Mouse (Mus musculus) stomach, postnatal 0 days (tissue): ENCODE data around the gene Sucla2. TPM values are rescaled to one million over a fixed set of nuclear protein-coding genes. Genes with fewer than 3 reads are reported as not detected.
A peak's percentile ranks its signal among the peaks of the same experiment; 100 is the strongest.
"Not testable (repeated sequence)": the region's sequence is repeated elsewhere in the genome, so short reads cannot be mapped to it uniquely, and the experiment has no call there.

Experiments used
- ATAC-seq: fragments of 200-750 bp; cut with Nextera tagmentation; 2 replicates; pipeline ENCODE4 v1.8.0; 2017; ENCODE audit not compliant: low FRiP score, low TSS enrichment
- DNase-seq: peaks from one replicate; pipeline ENCODE4 v3.0.0-alpha.2; 2016; ENCODE audit warnings: low spot score
- H3K27ac ChIP-seq: fragments of 300-500 bp; sonication (generic); replicated peaks from 2 replicates; pipeline ENCODE4 v1.5.1; 2014; ENCODE audit warnings: mild to moderate bottlenecking, control low read depth
- H3K27me3 ChIP-seq: fragments of 300-500 bp; sonication (generic); 2 replicates; pipeline ENCODE4 v1.6.1; 2014; ENCODE audit warnings: low read length; ENCODE audit not compliant: control insufficient read depth, insufficient read depth
- H3K36me3 ChIP-seq: fragments of 300-500 bp; sonication (generic); 2 replicates; pipeline ENCODE4 v1.6.1; 2014; ENCODE audit warnings: low read length, mixed read lengths; ENCODE audit not compliant: control insufficient read depth, insufficient read depth
- H3K4me1 ChIP-seq: fragments of 300-500 bp; sonication (generic); replicated peaks from 2 replicates; pipeline ENCODE4 v1.6.1; 2014; ENCODE audit warnings: antibody characterized with exemption; ENCODE audit not compliant: control insufficient read depth, insufficient read depth
- H3K4me2 ChIP-seq: fragments of 300-500 bp; sonication (generic); replicated peaks from 2 replicates; pipeline ENCODE4 v1.6.1; 2014; ENCODE audit warnings: low read depth, mild to moderate bottlenecking, control low read depth, moderate library complexity
- H3K4me3 ChIP-seq: fragments of 300-500 bp; sonication (generic); 2 replicates; pipeline ENCODE4 v1.5.1; 2014; ENCODE audit warnings: low read depth, low read length, control low read depth
- H3K9ac ChIP-seq: fragments of 300-500 bp; sonication (generic); 2 replicates; pipeline ENCODE4 v1.6.1; 2014; ENCODE audit warnings: mild to moderate bottlenecking, low read length, control low read depth, mixed read lengths
- H3K9me3 ChIP-seq: fragments of 300-500 bp; sonication (generic); 2 replicates; pipeline ENCODE4 v1.6.1; 2016; ENCODE audit warnings: low read length; ENCODE audit not compliant: control insufficient read depth
- CTCF ChIP-seq: IDR thresholded peaks from 2 replicates; pipeline ENCODE4 v1.5.1; 2016; ENCODE audit warnings: antibody characterized with exemption, low read depth, mild to moderate bottlenecking, moderate library complexity
- EP300 ChIP-seq: optimal IDR thresholded peaks from 2 replicates; pipeline ENCODE3; 2016; ENCODE audit warnings: antibody characterized with exemption
- WGBS: fragments of 180-500 bp; shearing (Covaris S2); extraction: QIAGEN DNeasy Blood & Tissue Kit; methylation state at CpG from one replicate; pipeline ENCODE4 v1.1.7; 2014; 5-methylcytosine and 5-hydroxymethylcytosine counted together
- polyA plus RNA-seq: library from polyadenylated mRNA; unstranded; fragments of >200 nt; fragmentation: Nextera tagmentation; extraction: Ambion mirVana; gene quantifications from 2 replicates; pipeline ENCODE4 v1.2.1, GENCODE M21; 2015

Gene Sucla2
- polyA plus RNA-seq, 1 experiment from 2014 or later, result 98.9 TPM

GRCm38 (mm10) chr14:73550732-73551131 is 25.6 kb downstream of the Sucla2 start:
- H3K9ac ChIP-seq, result no peak overlapping the region
- no peak overlapping the region for H3K27ac ChIP-seq
- H3K4me1 ChIP-seq, result 0 out of 2 replicates have a peak, but pooled peaks cover 2% of the 10 kb centered on the region
- H3K4me3 ChIP-seq, result no peak overlapping the region
- 65% methylated on average over 8 of the region's 8 CpGs for WGBS
- no peak overlapping the region for H3K4me2 ChIP-seq
- no peaks in the 10 kb centered on the region for H3K27me3 ChIP-seq
- no peak for DNase-seq
- TF ChIP-seq CTCF, result no peak
- H3K9me3 ChIP-seq, result no peaks in the 10 kb centered on the region
- H3K36me3 ChIP-seq, result no peaks in the 10 kb centered on the region
- no peak for ATAC-seq

- H3K27ac ChIP-seq, result no peak overlapping the region
Observed at GRCm38 (mm10) chr14:73551164-73551563, 26.0 kb downstream of the Sucla2 start.

DNA sequence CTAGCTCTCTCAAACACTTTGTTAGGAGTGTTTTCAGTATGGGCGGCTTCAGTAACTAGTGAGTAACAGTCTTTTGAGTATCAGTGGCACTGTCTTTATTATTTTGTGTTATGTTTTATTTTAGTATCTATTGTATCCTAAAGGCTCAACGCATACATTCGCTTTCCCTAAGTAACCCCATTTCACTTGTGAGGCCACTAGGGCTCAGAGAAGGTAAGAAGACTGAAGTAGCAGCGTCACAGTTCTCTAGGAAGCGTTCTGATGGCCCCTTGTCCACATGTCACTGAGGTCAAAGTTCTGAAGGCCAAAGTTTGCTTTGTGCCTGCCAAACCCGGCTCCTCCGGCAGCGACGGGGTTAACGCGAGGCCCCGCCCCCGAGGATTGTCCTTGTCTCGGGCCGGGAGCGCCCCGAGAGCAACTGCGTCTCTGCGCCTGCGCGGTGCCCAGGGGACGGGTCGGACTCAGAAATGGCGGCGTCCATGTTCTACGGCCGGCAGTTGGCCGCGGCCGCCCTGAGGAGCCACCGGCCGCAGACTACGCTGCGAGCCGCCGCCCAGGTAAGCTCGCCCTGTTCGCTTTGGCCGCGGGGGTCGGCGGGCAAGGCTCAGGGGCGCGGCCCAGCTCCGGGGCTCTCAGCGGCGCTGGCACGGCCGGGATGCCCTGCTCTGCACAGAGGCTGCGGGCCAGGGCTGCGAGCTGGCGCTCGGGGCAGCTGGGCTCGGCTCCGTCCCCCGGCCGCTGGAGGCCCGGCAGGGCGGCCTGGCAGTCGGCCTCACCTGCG is 27.4 kb downstream of the Sucla2 start:
- no peak; the same call in none of the 2 replicates for TF ChIP-seq CTCF
- TF ChIP-seq EP300, result no peak
- Histone ChIP-seq H3K36me3 (no peaks in the 10 kb centered on the region), H3K4me1 (0 out of 2 replicates have a peak, but pooled peaks cover 2% of the 10 kb centered on the region), H3K9me3 (no peaks in the 10 kb centered on the region), H3K9ac (peak overlapping the region; percentile 90), H3K4me2 (peak overlapping the region; percentile 80), H3K27me3 (no peaks in the 10 kb centered on the region), H3K27ac (peak overlapping the region; percentile 74), H3K4me3 (peak overlapping the region; percentile 97)
- peak; percentile 97 for ATAC-seq
- 4% methylated on average over 61 of the region's 61 CpGs for WGBS
- peak; percentile 97 for DNase-seq

More at GRCm38 (mm10) chr14:73551164-73551563, 26.0 kb downstream of the Sucla2 start:
- DNase-seq (no peak), ATAC-seq (no peak)
- TF ChIP-seq CTCF, result no peak
- no peak for TF ChIP-seq EP300
- Histone ChIP-seq H3K27me3 (no peaks in the 10 kb centered on the region), H3K4me1 (0 out of 2 replicates have a peak, but pooled peaks cover 2% of the 10 kb centered on the region), H3K4me2 (no peak overlapping the region), H3K36me3 (no peaks in the 10 kb centered on the region), H3K4me3 (no peak overlapping the region), H3K9me3 (no peaks in the 10 kb centered on the region), H3K9ac (no peak overlapping the region)
- 74% methylated on average over 6 of the region's 6 CpGs for WGBS

- H3K9ac ChIP-seq, result peak overlapping the region; percentile 90
- H3K9me3 ChIP-seq, result no peaks in the 10 kb centered on the region
- no peaks in the 10 kb centered on the region for H3K36me3 ChIP-seq
- peak overlapping the region; percentile 74 for H3K27ac ChIP-seq
- DNase-seq, result no peak
- ATAC-seq, result no peak
- H3K4me3 ChIP-seq, result peak overlapping the region; percentile 97
- 1% methylated on average over 10 of the region's 10 CpGs for WGBS
- 0 out of 2 replicates have a peak, but pooled peaks cover 2% of the 10 kb centered on the region for H3K4me1 ChIP-seq
- H3K27me3 ChIP-seq, result no peaks in the 10 kb centered on the region
- peak overlapping the region; percentile 80 for H3K4me2 ChIP-seq
- no peak for TF ChIP-seq CTCF
- no peak for TF ChIP-seq EP300
Observed at GRCm38 (mm10) chr14:73553122-73553696, 28.1 kb downstream of the Sucla2 start.

DNA sequence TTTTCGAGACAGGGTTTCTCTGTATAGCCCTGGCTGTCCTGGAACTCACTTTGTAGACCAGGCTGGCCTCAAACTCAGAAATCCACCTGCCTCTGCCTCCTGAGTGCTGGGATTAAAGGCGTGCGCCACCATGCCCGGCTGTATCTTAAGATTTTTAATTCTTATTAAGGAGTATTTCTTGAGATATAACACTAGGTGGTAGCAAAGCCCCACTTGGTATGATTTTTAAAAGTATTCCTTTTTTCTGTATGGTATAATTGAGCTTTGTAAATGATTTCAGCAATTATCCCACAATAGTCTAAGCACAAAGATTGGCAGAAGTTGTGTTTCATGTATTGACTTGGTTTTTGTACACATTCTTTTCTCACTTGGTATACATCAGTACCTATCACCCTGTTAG is 44.7 kb downstream of the Sucla2 start:
- H3K4me1 ChIP-seq, ATAC-seq, H3K4me2 ChIP-seq, H3K9ac ChIP-seq, H3K36me3 ChIP-seq, DNase-seq, H3K4me3 ChIP-seq, H3K27me3 ChIP-seq, H3K27ac ChIP-seq, H3K9me3 ChIP-seq: not testable (repeated sequence)
- TF ChIP-seq CTCF, result peak; percentile 48
- WGBS, result 90% methylated on average over 4 of the region's 4 CpGs

DNA sequence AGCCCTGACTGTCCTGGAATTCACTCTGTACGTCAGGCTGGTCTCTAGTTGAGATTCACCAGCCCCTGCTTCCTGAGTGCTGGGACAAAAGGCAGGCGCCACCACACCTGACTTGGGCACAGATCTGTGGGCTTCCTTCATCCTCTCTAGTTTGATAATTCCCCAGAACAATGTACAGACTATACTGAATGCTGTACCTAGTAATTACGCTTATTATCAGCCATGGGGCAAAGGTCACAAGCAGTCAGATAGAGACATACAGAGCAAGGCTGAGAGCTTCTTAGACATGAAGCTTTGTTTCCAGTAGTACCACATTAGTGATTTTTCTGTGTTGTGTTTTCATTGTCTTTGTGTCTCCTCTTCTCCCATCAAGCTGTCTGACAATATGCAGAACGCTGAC is 46.0 kb downstream of the Sucla2 start:
- DNase-seq, result no peak
- Histone ChIP-seq H3K27me3 (no peaks in the 10 kb centered on the region), H3K4me3 (no peak overlapping the region), H3K4me2 (no peak overlapping the region), H3K36me3 (no peaks in the 10 kb centered on the region), H3K4me1 (no peaks in the 10 kb centered on the region), H3K9ac (no peak overlapping the region), H3K27ac (no peak overlapping the region), H3K9me3 (no peaks in the 10 kb centered on the region)
- ATAC-seq, result no peak
- TF ChIP-seq CTCF (no peak), EP300 (no peak)
- WGBS, result 86% methylated on average over 4 of the region's 4 CpGs
